Mouse (Mus musculus) small intestine, adult 2 months (tissue): ENCODE measurements around the gene Fads3. TPM values are rescaled to one million over a fixed set of nuclear protein-coding genes. Genes with fewer than 3 reads are reported as not detected.

Source experiments
- H3K27ac ChIP-seq: fragments of 200-500 bp; 2 replicates; pipeline ENCODE4 v1.5.1; 2012; ENCODE audit warnings: low read depth, low read length, control low read depth, inconsistent platforms; ENCODE audit not compliant: insufficient read depth
- H3K27me3 ChIP-seq: fragments of 200-500 bp; 2 replicates; pipeline ENCODE4 v1.6.1; 2012; ENCODE audit warnings: mild to moderate bottlenecking, moderate library complexity, low read length, inconsistent platforms; ENCODE audit not compliant: control insufficient read depth, insufficient read depth
- H3K36me3 ChIP-seq: fragments of 200-500 bp; 2 replicates; pipeline ENCODE4 v1.6.1; 2012; ENCODE audit warnings: mild to moderate bottlenecking, low read length, control low read depth, inconsistent platforms; ENCODE audit not compliant: control insufficient read depth, insufficient read depth
- H3K4me1 ChIP-seq: fragments of 200-500 bp; 2 replicates; pipeline ENCODE4 v1.6.1; 2012; ENCODE audit warnings: low read length, inconsistent platforms, mixed read lengths; ENCODE audit not compliant: control insufficient read depth, insufficient read depth, insufficient read length
- H3K4me3 ChIP-seq: fragments of 200-500 bp; 2 replicates; pipeline ENCODE4 v1.5.1; 2012; ENCODE audit warnings: low read depth, mild to moderate bottlenecking, control low read depth, inconsistent platforms, low read length, moderate library complexity
- CTCF ChIP-seq: fragments of 200-500 bp; IDR thresholded peaks from 2 replicates; pipeline ENCODE4 v1.5.1; 2012; ENCODE audit warnings: low read depth, mild to moderate bottlenecking, control low read depth, inconsistent platforms, low read length, moderate library complexity, mixed read lengths; ENCODE audit not compliant: insufficient replicate concordance, insufficient read length; ENCODE audit errors: extremely low read depth
- POLR2A ChIP-seq: fragments of 200-500 bp; IDR thresholded peaks from 2 replicates; pipeline ENCODE4 v1.6.1; 2012; ENCODE audit warnings: low read depth, mild to moderate bottlenecking, control low read depth, inconsistent platforms, low read length, moderate library complexity
- WGBS: fragments of 180-500 bp; shearing (Covaris S2); methylation state at CpG from one replicate; pipeline ENCODE4 v1.1.7; 2018; 5-methylcytosine and 5-hydroxymethylcytosine counted together
- polyA plus RNA-seq: library from polyadenylated mRNA; depleted of rRNA; stranded (reverse); fragments of >200 nt; gene quantifications from 2 replicates; pipeline ENCODE4 v1.2.3, GENCODE M21; 2012

Gene Fads3
- polyA plus RNA-seq, 1 experiment: 7.6 TPM

GRCm38 (mm10) chr19:10065465-10066188, 24.3 kb downstream of the Fads3 start:
- WGBS: 28% methylated on average over 5 of the region's 5 CpGs
- H3K36me3 ChIP-seq: peaks cover 27% of the 10 kb centered on the region
- no peaks in the 10 kb centered on the region for H3K27me3 ChIP-seq
- H3K4me1 ChIP-seq: peaks cover 39% of the 10 kb centered on the region
- 0 out of 2 replicates have a peak overlapping the region, but pooled peaks have one; percentile 2 for H3K4me3 ChIP-seq
- H3K27ac ChIP-seq: peak overlapping the region; percentile 94
- TF ChIP-seq CTCF: no peak
- TF ChIP-seq POLR2A: no peak

DNA sequence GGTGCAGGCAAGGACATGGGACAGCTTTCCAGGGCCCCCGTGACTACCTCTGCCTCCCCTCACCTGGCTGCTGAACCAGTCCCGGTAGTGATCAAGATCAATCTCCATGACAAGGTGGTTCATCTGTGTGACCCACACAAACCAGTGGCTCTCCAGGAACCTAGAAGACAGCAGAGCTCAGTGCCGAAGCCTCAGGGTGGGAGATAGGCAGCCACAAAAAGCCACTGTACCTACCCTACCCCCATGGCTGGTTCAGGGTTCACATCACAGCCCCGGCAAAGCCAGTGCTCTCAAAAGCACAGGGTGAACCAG, 24.8 kb downstream of the Fads3 start:
- Histone ChIP-seq H3K36me3 (peaks cover 30% of the 10 kb centered on the region), H3K4me3 (no peak overlapping the region), H3K27me3 (no peaks in the 10 kb centered on the region), H3K4me1 (peaks cover 35% of the 10 kb centered on the region), H3K27ac (peak overlapping the region; percentile 94)
- no peak for TF ChIP-seq CTCF
- no peak for TF ChIP-seq POLR2A
- 28% methylated on average over 4 of the region's 4 CpGs for WGBS

- Histone ChIP-seq H3K27me3 (no peaks in the 10 kb centered on the region), H3K4me3 (no peak overlapping the region), H3K27ac (peak overlapping the region; percentile 94), H3K36me3 (peaks cover 31% of the 10 kb centered on the region), H3K4me1 (peaks cover 33% of the 10 kb centered on the region)
- WGBS: 26% methylated on average over 3 of the region's 3 CpGs
- TF ChIP-seq POLR2A (no peak), CTCF (no peak)
These were observed 25.1 kb downstream of the Fads3 start for GRCm38 (mm10) chr19:10066502-10066901.

DNA sequence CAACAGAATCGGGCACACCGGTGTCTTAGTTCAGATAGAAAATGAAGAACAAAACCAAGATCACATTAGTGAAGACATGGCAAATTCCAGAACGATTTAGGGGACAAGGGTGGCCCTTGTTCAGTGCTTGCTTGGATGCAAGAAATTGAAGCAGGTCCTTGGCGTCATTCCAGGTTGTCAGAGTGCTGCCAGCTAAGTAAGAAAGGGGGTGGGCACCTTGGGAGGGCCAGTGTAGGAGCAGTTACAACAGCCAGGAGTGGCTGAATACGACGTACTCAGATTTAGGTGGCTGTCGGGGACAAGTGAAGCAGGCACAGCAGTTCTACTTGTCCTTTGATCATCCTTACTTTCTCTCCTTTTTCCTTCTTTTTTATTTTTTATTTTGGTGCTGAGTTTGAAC, 26.3 kb downstream of the Fads3 start:
- Histone ChIP-seq H3K4me3 (no peak overlapping the region), H3K27ac (no peak overlapping the region), H3K36me3 (peaks cover 24% of the 10 kb centered on the region), H3K4me1 (peaks cover 33% of the 10 kb centered on the region), H3K27me3 (no peaks in the 10 kb centered on the region)
- TF ChIP-seq CTCF (no peak), POLR2A (no peak)
- 47% methylated on average over 7 of the region's 7 CpGs for WGBS

DNA sequence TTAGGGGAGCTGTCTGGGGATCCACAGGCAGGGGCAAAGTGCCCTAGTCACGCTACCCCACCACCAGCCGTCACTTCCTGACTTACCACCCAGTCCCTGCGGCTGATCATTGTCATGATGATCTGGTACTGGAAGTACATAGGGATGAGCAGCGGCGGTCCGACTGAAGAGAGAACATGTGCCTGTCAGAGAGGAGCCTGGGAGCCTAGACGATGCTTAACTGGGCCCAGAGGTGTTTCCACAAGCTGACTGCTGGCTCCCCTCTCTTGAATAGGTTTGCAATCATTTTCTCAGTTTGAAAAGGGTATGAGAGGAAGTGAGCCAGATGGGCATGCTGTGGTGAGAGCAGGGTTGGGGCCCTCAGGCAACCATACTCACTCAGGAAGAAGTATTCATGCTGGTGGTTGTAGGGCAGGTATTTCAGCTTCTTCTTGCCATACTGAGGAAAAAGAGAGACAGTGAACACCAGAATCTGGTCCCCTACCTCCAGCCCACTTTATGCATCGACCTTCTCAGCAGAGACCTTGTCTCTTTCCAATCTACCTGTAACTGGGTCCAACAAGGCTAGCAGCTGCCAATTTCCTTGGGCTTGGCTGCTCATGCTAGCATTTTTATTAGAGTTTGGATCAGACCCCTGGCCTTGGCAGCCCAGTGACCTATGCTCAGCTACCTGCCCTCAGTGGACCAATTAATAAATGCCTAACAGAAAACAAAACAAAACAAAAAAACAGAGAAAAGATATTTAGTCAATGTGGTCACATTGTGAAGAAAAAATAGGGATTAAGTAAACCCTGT, 29.0 kb downstream of the Fads3 start:
- Histone ChIP-seq H3K4me3 (no peak overlapping the region), H3K36me3 (peaks cover 25% of the 10 kb centered on the region), H3K4me1 (peaks cover 19% of the 10 kb centered on the region), H3K27ac (no peak overlapping the region), H3K27me3 (no peaks in the 10 kb centered on the region)
- no peak for TF ChIP-seq POLR2A
- WGBS: 91% methylated on average over 8 of the region's 8 CpGs

DNA sequence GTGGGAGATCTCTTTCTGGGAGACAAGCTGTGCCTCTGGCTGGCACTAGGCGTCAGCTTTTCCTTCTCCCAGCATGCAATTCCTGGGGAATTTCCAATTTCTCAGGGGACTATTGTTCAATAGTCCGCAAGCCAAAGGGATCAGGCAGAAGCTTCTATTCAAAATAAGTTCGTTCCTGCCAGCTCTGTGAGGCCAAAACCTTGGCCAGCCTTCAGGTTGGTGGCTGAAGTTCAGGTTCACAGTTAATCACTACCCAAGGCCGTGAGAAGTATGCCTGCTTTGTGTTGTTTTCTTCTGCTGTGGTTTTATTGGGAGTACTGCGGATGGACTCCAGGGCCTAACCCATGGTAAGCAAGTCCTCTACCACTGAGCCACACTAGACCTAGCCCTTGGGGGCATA, 29.8 kb downstream of the Fads3 start:
- Histone ChIP-seq H3K4me1 (peaks cover 13% of the 10 kb centered on the region; the same call in 1 of the 2 replicates), H3K4me3 (no peak overlapping the region), H3K36me3 (peaks cover 29% of the 10 kb centered on the region), H3K27ac (no peak overlapping the region), H3K27me3 (no peaks in the 10 kb centered on the region)
- 52% methylated on average over 5 of the region's 5 CpGs for WGBS
- no peak for TF ChIP-seq POLR2A
- no peak for TF ChIP-seq CTCF

DNA sequence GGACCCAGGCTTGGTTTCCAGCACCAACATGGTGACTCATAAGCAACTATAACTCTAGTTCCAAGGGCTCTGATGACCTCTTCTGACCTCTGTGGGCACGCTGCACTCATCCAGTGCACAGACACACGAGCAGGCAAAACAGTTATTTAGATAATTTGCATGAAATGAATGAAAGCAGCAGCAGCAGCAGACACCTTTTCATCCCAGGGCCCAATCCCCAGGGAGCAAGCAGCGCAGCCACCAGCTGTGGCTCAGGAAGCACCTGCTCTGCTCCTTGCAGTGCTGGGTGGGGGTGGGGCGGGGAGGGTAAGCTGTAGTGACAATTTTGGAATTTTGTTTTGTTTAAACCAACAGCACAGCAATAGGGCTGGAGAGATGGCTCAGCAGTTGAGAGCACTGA, 30.5 kb downstream of the Fads3 start:
- TF ChIP-seq POLR2A (no peak), CTCF (no peak)

More for the DNA sequence above, 30.5 kb downstream of the Fads3 start:
- Histone ChIP-seq H3K27ac (no peak overlapping the region), H3K36me3 (peaks cover 29% of the 10 kb centered on the region), H3K4me3 (no peak overlapping the region), H3K27me3 (no peaks in the 10 kb centered on the region), H3K4me1 (peaks cover 6% of the 10 kb centered on the region; the same call in 1 of the 2 replicates)
- 81% methylated on average over 4 of the region's 4 CpGs for WGBS
